Mouse (Mus musculus): ENCODE data around the gene Hoxb8.

Gene Hoxb8

GRCm38 (mm10) chr11:96286739-96287385 lies 5.2 kb downstream of the Hoxb8 start:
- DNase-seq, result peak; percentile 74

GRCm38 (mm10) chr11:96287411-96287810 lies 5.7 kb downstream of the Hoxb8 start:
- DNase-seq, result no peak

- no peak for DNase-seq
Measured at GRCm38 (mm10) chr11:96288455-96289221, 6.9 kb downstream of the Hoxb8 start.

- no peak for DNase-seq
Measured at GRCm38 (mm10) chr11:96289293-96289692, 7.6 kb downstream of the Hoxb8 start.

- no peak for DNase-seq
Measured at GRCm38 (mm10) chr11:96289837-96290236, 8.1 kb downstream of the Hoxb8 start.

- no peak for DNase-seq
Measured at GRCm38 (mm10) chr11:96290705-96291355, 9.1 kb downstream of the Hoxb8 start.

GRCm38 (mm10) chr11:96291681-96292564 lies 10.2 kb downstream of the Hoxb8 start, which contains the start of gene Hoxb6:
TSS of gene Hoxb6 (plus strand) at chr11:96292476.
- DNase-seq, result peak; percentile 85

GRCm38 (mm10) chr11:96292565-96293301 lies 11.0 kb downstream of the Hoxb8 start:
- DNase-seq, result peak; percentile 48

GRCm38 (mm10) chr11:96293302-96293921 lies 11.7 kb downstream of the Hoxb8 start:
- DNase-seq, result peak; percentile 46

- DNase-seq, result peak; percentile 89
Measured at GRCm38 (mm10) chr11:96294245-96295091, 12.8 kb downstream of the Hoxb8 start.

- DNase-seq, result peak; percentile 90
Measured at GRCm38 (mm10) chr11:96295092-96295835, 13.6 kb downstream of the Hoxb8 start.

GRCm38 (mm10) chr11:96296997-96297396 lies 15.3 kb downstream of the Hoxb8 start:
- no peak for DNase-seq

- DNase-seq, result no peak
Measured at GRCm38 (mm10) chr11:96297428-96297827, 15.7 kb downstream of the Hoxb8 start.

- no peak for DNase-seq
Measured at GRCm38 (mm10) chr11:96297968-96298635, 16.4 kb downstream of the Hoxb8 start.

- peak; percentile 94 for DNase-seq
Measured at GRCm38 (mm10) chr11:96298895-96299667, 17.4 kb downstream of the Hoxb8 start.

- no peak for DNase-seq
Measured at GRCm38 (mm10) chr11:96299781-96300180, 18.1 kb downstream of the Hoxb8 start.

GRCm38 (mm10) chr11:96300354-96301063 lies 18.8 kb downstream of the Hoxb8 start:
- peak; percentile 67 for DNase-seq

GRCm38 (mm10) chr11:96301064-96301431 lies 19.3 kb downstream of the Hoxb8 start:
- no peak for DNase-seq

Measured in kidney, adult 11 months (tissue).